Mouse (Mus musculus) ES-CJ7 (cell line): ENCODE results near the gene Krt76.

ENCODE experiments used
- DNase-seq: peaks from one replicate; pipeline ENCODE4 v3.0.0; 2011; ENCODE audit warnings: low read depth, low spot score

Krt76 gene

DNA sequence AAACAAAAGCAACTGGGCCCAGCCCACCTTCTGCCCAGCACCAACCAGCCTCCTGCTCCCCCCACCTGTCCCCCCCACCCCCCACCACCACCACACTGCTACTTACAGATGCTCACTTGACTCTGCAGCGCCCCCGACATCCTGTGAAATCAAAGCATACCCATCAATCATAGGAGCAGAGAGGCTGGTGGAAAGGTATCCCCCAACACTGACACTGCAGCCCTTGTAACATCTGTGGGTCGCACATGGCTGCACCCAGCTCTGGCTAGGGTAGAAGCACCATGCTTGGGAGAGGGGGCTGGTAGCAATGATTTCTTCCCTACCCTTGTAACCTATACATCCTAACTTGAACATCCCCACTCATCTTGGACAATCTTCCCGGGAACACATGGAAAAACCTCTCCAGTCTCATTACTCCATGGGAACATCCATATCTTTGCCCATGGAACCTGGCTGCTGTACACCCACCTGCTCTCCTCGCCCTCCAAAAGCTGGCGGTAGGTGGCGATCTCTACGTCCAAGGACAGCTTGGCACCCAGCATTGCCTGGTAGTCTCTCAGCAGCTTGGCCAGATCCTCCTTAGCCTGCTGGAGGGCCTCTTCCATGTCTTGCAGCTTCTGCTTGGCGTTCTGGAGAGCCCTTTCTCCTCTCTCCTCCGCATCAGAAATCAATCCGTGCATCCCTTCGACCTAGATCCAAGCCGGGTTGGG is 32.1 kb downstream of the Krt76 start:
- peak; percentile 17 for DNase-seq

DNA sequence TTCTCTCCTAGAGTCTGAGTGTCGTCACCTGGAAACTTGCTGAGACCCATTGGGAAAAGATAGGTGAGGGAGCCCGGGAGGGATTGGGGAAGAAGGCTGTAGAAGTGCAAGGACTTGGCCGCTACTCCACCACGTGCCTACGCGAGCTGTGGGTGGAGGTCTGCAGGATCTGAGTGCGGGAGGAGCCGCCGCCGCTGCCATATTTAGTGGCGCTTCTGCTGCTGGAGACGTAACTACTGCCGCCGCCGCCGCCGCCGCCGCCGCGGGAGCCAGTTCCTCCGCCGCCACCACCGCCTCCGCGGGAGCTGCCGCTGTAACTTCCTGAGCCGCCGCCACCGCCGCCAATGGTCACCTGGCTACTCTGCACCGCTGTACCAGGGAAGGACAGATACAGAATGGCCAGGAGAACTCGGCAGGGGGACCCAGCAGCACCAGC is 33.0 kb downstream of the Krt76 start:
- DNase-seq, result peak; percentile 37

DNA sequence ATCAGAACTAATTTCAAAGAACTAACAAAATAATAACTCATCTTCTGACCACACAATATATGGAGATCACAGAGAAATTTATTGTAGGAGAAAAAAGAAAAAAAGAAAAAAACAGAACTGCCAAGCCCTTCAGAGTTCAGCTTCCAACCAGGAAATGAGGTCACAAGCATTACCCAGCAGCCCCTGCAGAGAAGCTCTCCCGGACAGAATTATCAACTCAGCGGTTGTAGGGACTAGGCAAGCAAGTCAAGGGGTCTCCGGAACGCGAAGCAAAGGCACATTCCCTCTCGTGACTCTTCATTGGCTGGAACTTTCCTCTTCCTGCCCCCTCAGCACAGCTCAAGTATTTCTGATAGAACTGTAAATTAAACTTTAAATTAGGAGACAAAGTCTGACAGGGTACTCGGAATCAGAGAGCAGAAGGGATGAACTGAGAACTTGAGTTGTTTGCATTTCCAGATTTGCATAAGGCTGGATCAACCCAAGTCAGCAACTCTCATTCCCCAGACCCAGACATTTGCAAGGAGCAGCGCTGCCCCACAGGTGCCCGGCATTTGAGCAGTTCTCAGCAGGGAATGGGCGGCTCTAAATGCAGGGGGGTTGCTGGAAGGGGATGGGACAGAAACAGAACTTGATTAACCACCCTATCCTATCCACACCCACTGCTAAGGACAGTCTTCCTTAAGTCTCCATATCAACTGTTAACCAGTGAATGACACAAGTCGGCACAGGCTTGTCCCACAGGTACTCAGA is 33.9 kb downstream of the Krt76 start:
- DNase-seq, result peak; percentile 72

- DNase-seq, result no peak
These were observed 36.0 kb downstream of the Krt76 start for GRCm38 (mm10) chr15:101856696-101857095.

DNA sequence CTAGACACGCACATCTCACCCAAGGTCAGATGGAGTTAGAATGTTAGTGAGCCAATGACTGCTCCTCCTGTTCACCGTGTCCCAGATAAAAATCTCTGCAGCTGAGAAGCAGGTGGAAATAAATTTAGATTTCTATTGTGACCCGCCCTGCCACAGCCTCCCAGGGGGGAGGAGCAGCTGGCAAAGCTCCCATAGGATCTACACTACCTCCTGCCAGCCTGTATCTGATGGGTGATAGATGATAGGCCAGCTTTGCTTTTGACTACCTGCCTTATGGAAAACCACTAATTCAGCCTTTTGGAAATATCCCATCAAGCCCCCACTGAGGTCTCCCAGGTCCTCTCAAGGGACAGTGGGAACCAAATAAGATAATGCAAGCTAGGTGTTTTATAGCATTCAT is 37.0 kb downstream of the Krt76 start:
- DNase-seq, result no peak

- DNase-seq, result peak; percentile 8
These were observed 38.4 kb downstream of the Krt76 start for GRCm38 (mm10) chr15:101854294-101854693.

GRCm38 (mm10) chr15:101852571-101852970 is 40.1 kb downstream of the Krt76 start:
- peak; percentile 37 for DNase-seq

GRCm38 (mm10) chr15:101850694-101851093 is 42.0 kb downstream of the Krt76 start, which contains the start of gene Krt1:
Gene Krt1 (minus strand): TSS chr15:101850794.
- DNase-seq, result no peak

GRCm38 (mm10) chr15:101845971-101846403 is 46.7 kb downstream of the Krt76 start:
- peak; percentile 6 for DNase-seq

DNA sequence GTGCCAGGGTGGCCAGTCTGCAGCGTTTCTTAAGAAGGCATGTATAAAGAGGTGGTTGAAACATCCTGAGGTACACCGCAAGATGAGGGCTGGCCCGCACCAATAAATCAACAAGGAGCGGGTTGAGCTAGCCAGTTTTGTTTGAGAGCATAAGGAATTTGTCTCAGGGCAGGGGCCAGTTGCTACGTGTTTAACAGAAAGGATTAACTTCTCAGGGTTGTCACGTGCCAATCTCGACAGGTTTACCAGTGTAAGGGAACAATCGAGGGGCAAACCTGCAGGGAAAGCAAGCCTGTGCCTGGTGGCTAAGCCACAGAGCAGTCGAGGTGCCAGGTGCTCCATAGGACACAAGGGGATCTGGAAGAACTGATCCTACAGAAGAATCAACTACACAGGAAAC is 49.5 kb downstream of the Krt76 start:
- no peak for DNase-seq

GRCm38 (mm10) chr15:101834784-101835328 is 57.9 kb downstream of the Krt76 start:
- DNase-seq, result peak; percentile 72
